Mouse (Mus musculus): ENCODE results near the gene Coro6. TPM values are rescaled to one million over a fixed set of nuclear protein-coding genes. Genes with fewer than 3 reads are reported as not detected.

Gene Coro6
- total RNA-seq, 2 experiments from 2014 or later, result 188 to 189 TPM

GRCm38 (mm10) chr11:77505291-77505980, 43.2 kb downstream of the Coro6 start:
- intact Hi-C loops (cut with DNase I), result loop anchor here (5.0 to 10.0 kb wide), 2 partner anchors 122 to 289 kb away; no protein-coding TSS in a partner anchor
- no peak for DNase-seq

- DNase-seq, result no peak
- intact Hi-C loops (cut with DNase I), result loop anchor here (5.0 to 10.0 kb wide), 2 partner anchors 121 to 289 kb away; no protein-coding TSS in a partner anchor
Measured at GRCm38 (mm10) chr11:77506273-77506672, 44.1 kb downstream of the Coro6 start.

- no peak for DNase-seq
- intact Hi-C loops (cut with DNase I), result loop anchor here (5.0 to 10.0 kb wide), 2 partner anchors 120 to 288 kb away; no protein-coding TSS in a partner anchor
Measured at GRCm38 (mm10) chr11:77506941-77507340, 44.7 kb downstream of the Coro6 start.

- no peak for DNase-seq
- intact Hi-C loops (cut with DNase I), result loop anchor here (5.0 to 10.0 kb wide), 2 partner anchors 120 to 287 kb away; no protein-coding TSS in a partner anchor
Measured at GRCm38 (mm10) chr11:77507426-77507825, 45.2 kb downstream of the Coro6 start.

GRCm38 (mm10) chr11:77508068-77509021, 46.1 kb downstream of the Coro6 start:
- intact Hi-C loops (cut with DNase I), result loop anchor here (5.0 to 10.0 kb wide), 2 partner anchors 119 to 286 kb away; no protein-coding TSS in a partner anchor
- peak; percentile 90 to 92 for DNase-seq

- intact Hi-C loops (cut with DNase I), result no loop called here
- no peak for DNase-seq
Measured at GRCm38 (mm10) chr11:77511336-77511735, 49.1 kb downstream of the Coro6 start.

GRCm38 (mm10) chr11:77512891-77513810, 50.9 kb downstream of the Coro6 start:
- DNase-seq, result peak; percentile 89 to 93
- intact Hi-C loops (cut with DNase I), result no loop called here

- intact Hi-C loops (cut with DNase I), result loop anchor here (2.0 kb wide), 1 partner anchor 93 kb away; the partner anchor contains the start of gene Taok1
- peak in 1 of 2 experiments; percentile 22 for DNase-seq
Measured at GRCm38 (mm10) chr11:77513811-77514170, 51.6 kb downstream of the Coro6 start.

- DNase-seq, result no peak
- intact Hi-C loops (cut with DNase I), result loop anchor here (2.0 kb wide), 1 partner anchor 92 kb away; the partner anchor contains the start of gene Taok1
Measured at GRCm38 (mm10) chr11:77514281-77514831, 52.1 kb downstream of the Coro6 start.

- intact Hi-C loops (cut with DNase I), result loop anchor here (2.0 kb wide), 1 partner anchor 92 kb away; the partner anchor contains the start of gene Taok1
- peak; percentile 86 to 90 for DNase-seq
Measured at GRCm38 (mm10) chr11:77514832-77515636, 52.8 kb downstream of the Coro6 start, which contains the start of gene Abhd15. Abhd15 (plus strand) TSS chr11:77515121.

GRCm38 (mm10) chr11:77515637-77516552, 53.7 kb downstream of the Coro6 start, which contains the start of gene Trp53i13:
Trp53i13 (minus strand) TSS chr11:77515980.
- no peak for DNase-seq
- intact Hi-C loops (cut with DNase I), result loop anchor here (2.0 kb wide), 1 partner anchor 91 kb away; the partner anchor contains the start of gene Taok1

GRCm38 (mm10) chr11:77516553-77517425, 54.6 kb downstream of the Coro6 start:
- DNase-seq, result no peak
- intact Hi-C loops (cut with DNase I), result no loop called here

GRCm38 (mm10) chr11:77518051-77518798, 56.0 kb downstream of the Coro6 start:
- no peak for DNase-seq
- intact Hi-C loops (cut with DNase I), result no loop called here

- intact Hi-C loops (cut with DNase I), result no loop called here
- no peak for DNase-seq
Measured at GRCm38 (mm10) chr11:77519043-77519442, 56.8 kb downstream of the Coro6 start, which contains the start of gene Gm10392. Gm10392 (minus strand) TSS chr11:77519198.
